Mouse (Mus musculus): ENCODE results near the gene Mrpl30. TPM values are rescaled to one million over a fixed set of nuclear protein-coding genes. Genes with fewer than 3 reads are reported as not detected.
A peak's percentile ranks its signal among the peaks of the same experiment; 100 is the strongest.

The Mrpl30 gene
- polyA plus RNA-seq, 1 experiment from 2014 or later, result 247 TPM

- Histone ChIP-seq H3K27me3 (ENCODE audit: insufficient read depth, low read length) (no peaks in the 10 kb centered on the region), H3K9me3 (ENCODE audit: low read depth, low read length) (peaks cover 4% of the 10 kb centered on the region; the same call in 1 of the 2 replicates), H3K4me1 (ENCODE audit: insufficient read depth) (no peaks in the 10 kb centered on the region), H3K4me3 (ENCODE audit: low read depth, low read length) (no peak overlapping the region), H3K36me3 (ENCODE audit: insufficient read depth) (peaks cover 56% of the 10 kb centered on the region), H3K27ac (ENCODE audit: low read depth) (no peak overlapping the region), H3K9ac (no peak overlapping the region), H3K4me2 (no peak overlapping the region)
- WGBS, result 94% methylated on average over 13 of the region's 13 CpGs
- ATAC-seq (ENCODE audit: insufficient read depth), result no peak
- no peak for DNase-seq
- TF ChIP-seq CTCF (IDR thresholded peaks at IDR 0.05; ENCODE audit: low read depth), result no peak
These were observed 12.4 kb upstream of the Mrpl30 start for GRCm38 (mm10) chr1:37877736-37878460.

GRCm38 (mm10) chr1:37883411-37883810, 6.9 kb upstream of the Mrpl30 start:
- Histone ChIP-seq H3K4me1 (ENCODE audit: insufficient read depth) (no peaks in the 10 kb centered on the region), H3K4me2 (no peak overlapping the region), H3K9me3 (ENCODE audit: low read depth, low read length) (no peaks in the 10 kb centered on the region), H3K27me3 (ENCODE audit: insufficient read depth, low read length) (no peaks in the 10 kb centered on the region), H3K36me3 (ENCODE audit: insufficient read depth) (peaks cover 31% of the 10 kb centered on the region), H3K4me3 (ENCODE audit: low read depth, low read length) (no peak overlapping the region), H3K9ac (no peak overlapping the region), H3K27ac (ENCODE audit: low read depth) (no peak overlapping the region)
- TF ChIP-seq CTCF (IDR thresholded peaks at IDR 0.05; ENCODE audit: low read depth), result no peak
- 84% methylated on average over 4 of the region's 4 CpGs for WGBS
- DNase-seq (no peak), ATAC-seq (ENCODE audit: insufficient read depth) (no peak)

- TF ChIP-seq CTCF (IDR thresholded peaks at IDR 0.05; ENCODE audit: low read depth), result no peak
- H3K4me2 ChIP-seq, result no peak overlapping the region
- H3K27ac ChIP-seq (ENCODE audit: low read depth), result no peak overlapping the region
- ATAC-seq (ENCODE audit: insufficient read depth) (no peak), DNase-seq (peak; percentile 19)
- peaks cover 23% of the 10 kb centered on the region for H3K36me3 ChIP-seq (ENCODE audit: insufficient read depth)
- no peaks in the 10 kb centered on the region for H3K27me3 ChIP-seq (ENCODE audit: insufficient read depth, low read length)
- 73% methylated on average over 4 of the region's 4 CpGs for WGBS
- H3K9ac ChIP-seq, result no peak overlapping the region
- no peaks in the 10 kb centered on the region for H3K9me3 ChIP-seq (ENCODE audit: low read depth, low read length)
- H3K4me1 ChIP-seq (ENCODE audit: insufficient read depth), result peaks cover 5% of the 10 kb centered on the region; the same call in 1 of the 2 replicates
- H3K4me3 ChIP-seq (ENCODE audit: low read depth, low read length), result no peak overlapping the region
These were observed 5.8 kb upstream of the Mrpl30 start for GRCm38 (mm10) chr1:37884451-37884850.

- Histone ChIP-seq H3K4me2 (peak overlapping the region; percentile 61), H3K27ac (ENCODE audit: low read depth) (no peak overlapping the region), H3K36me3 (ENCODE audit: insufficient read depth) (peaks cover 14% of the 10 kb centered on the region), H3K27me3 (ENCODE audit: insufficient read depth, low read length) (no peaks in the 10 kb centered on the region), H3K4me3 (ENCODE audit: low read depth, low read length) (peak overlapping the region; percentile 73), H3K9ac (peak overlapping the region; percentile 69; the same call in 1 of the 2 replicates), H3K9me3 (ENCODE audit: low read depth, low read length) (no peaks in the 10 kb centered on the region), H3K4me1 (ENCODE audit: insufficient read depth) (peaks cover 9% of the 10 kb centered on the region; the same call in 1 of the 2 replicates)
- no peak for TF ChIP-seq CTCF (IDR thresholded peaks at IDR 0.05; ENCODE audit: low read depth)
- ATAC-seq (ENCODE audit: insufficient read depth) (no peak), DNase-seq (no peak)
- 75% methylated on average over 7 of the region's 7 CpGs for WGBS
These were observed 1.1 kb upstream of the Mrpl30 start for GRCm38 (mm10) chr1:37889206-37889605.

- Histone ChIP-seq H3K27ac (ENCODE audit: low read depth) (no peak overlapping the region), H3K27me3 (ENCODE audit: insufficient read depth, low read length) (no peaks in the 10 kb centered on the region), H3K4me1 (ENCODE audit: insufficient read depth) (peaks cover 9% of the 10 kb centered on the region; the same call in 1 of the 2 replicates), H3K9me3 (ENCODE audit: low read depth, low read length) (no peaks in the 10 kb centered on the region), H3K9ac (peak overlapping the region; percentile 69; the same call in 1 of the 2 replicates), H3K4me3 (ENCODE audit: low read depth, low read length) (peak overlapping the region; percentile 73), H3K4me2 (peak overlapping the region; percentile 61), H3K36me3 (ENCODE audit: insufficient read depth) (peaks cover 19% of the 10 kb centered on the region)
- no peak for ATAC-seq (ENCODE audit: insufficient read depth)
- WGBS, result 46% methylated on average over 3 of the region's 3 CpGs
- peak; percentile 44 for TF ChIP-seq CTCF (IDR thresholded peaks at IDR 0.05; ENCODE audit: low read depth)
- DNase-seq, result peak; percentile 63
These were observed 1.1 kb downstream of the Mrpl30 start for GRCm38 (mm10) chr1:37891400-37891799.

GRCm38 (mm10) chr1:37894606-37895005, 4.3 kb downstream of the Mrpl30 start:
- no peak overlapping the region for H3K4me2 ChIP-seq
- no peaks in the 10 kb centered on the region for H3K27me3 ChIP-seq (ENCODE audit: insufficient read depth, low read length)
- H3K36me3 ChIP-seq (ENCODE audit: insufficient read depth), result peaks cover 49% of the 10 kb centered on the region
- no peak overlapping the region for H3K4me3 ChIP-seq (ENCODE audit: low read depth, low read length)
- H3K9ac ChIP-seq, result no peak overlapping the region
- ATAC-seq (ENCODE audit: insufficient read depth) (no peak), DNase-seq (no peak)
- no peaks in the 10 kb centered on the region for H3K9me3 ChIP-seq (ENCODE audit: low read depth, low read length)
- 0 out of 2 replicates have a peak, but pooled peaks cover 3% of the 10 kb centered on the region for H3K4me1 ChIP-seq (ENCODE audit: insufficient read depth)
- no peak for TF ChIP-seq CTCF (IDR thresholded peaks at IDR 0.05; ENCODE audit: low read depth)
- no peak overlapping the region for H3K27ac ChIP-seq (ENCODE audit: low read depth)

- Histone ChIP-seq H3K9me3 (ENCODE audit: low read depth, low read length) (no peaks in the 10 kb centered on the region), H3K4me3 (ENCODE audit: low read depth, low read length) (no peak overlapping the region), H3K4me2 (no peak overlapping the region), H3K36me3 (ENCODE audit: insufficient read depth) (peaks cover 40% of the 10 kb centered on the region), H3K27ac (ENCODE audit: low read depth) (no peak overlapping the region), H3K27me3 (ENCODE audit: insufficient read depth, low read length) (no peaks in the 10 kb centered on the region), H3K4me1 (ENCODE audit: insufficient read depth) (no peaks in the 10 kb centered on the region), H3K9ac (no peak overlapping the region)
- 63% methylated on average over 4 of the region's 4 CpGs for WGBS
- no peak for DNase-seq
- ATAC-seq (ENCODE audit: insufficient read depth), result no peak
- no peak for TF ChIP-seq CTCF (IDR thresholded peaks at IDR 0.05; ENCODE audit: low read depth)
These were observed 9.5 kb downstream of the Mrpl30 start for GRCm38 (mm10) chr1:37899816-37900215.

All from lung, embryonic 14.5 days (tissue).